Mouse (Mus musculus): ENCODE measurements around the gene Tmc7. TPM values are rescaled to one million over a fixed set of nuclear protein-coding genes. Genes with fewer than 3 reads are reported as not detected.

Tmc7 gene
- 0.42 and 2.3 TPM in 2 replicates for polyA plus RNA-seq (2012; rRNA removed; ENCODE audit: low replicate concordance)

GRCm38 (mm10) chr7:118584257-118584907 is at the start of gene Tmc7:
TSS of gene Tmc7 (minus strand) at chr7:118584736.

GRCm38 (mm10) chr7:118597201-118597600 is 12.7 kb upstream of the Tmc7 start, which contains the start of gene Tmc5:
TSS of gene Tmc5 (plus strand) at chr7:118597297.

GRCm38 (mm10) chr7:118533178-118533578 is 51.4 kb downstream of the Tmc7 start, which contains the start of gene Coq7:
TSS of gene Coq7 (minus strand) at chr7:118533356.

GRCm38 (mm10) chr7:118491431-118492147 is 92.9 kb downstream of the Tmc7 start, which contains the start of gene Itpripl2:
TSS of gene Itpripl2 (minus strand) at chr7:118491975.

Other genes with a start within 250 kb of the Tmc7 start
- 1.6 and 1.8 TPM in 2 replicates for gene Syt17, start 136.5 kb downstream of the Tmc7 start, polyA plus RNA-seq (2012; rRNA removed; ENCODE audit: low replicate concordance)
- gene Itpripl2, start 92.8 kb downstream of the Tmc7 start, polyA plus RNA-seq (2012; rRNA removed; ENCODE audit: low replicate concordance) = 16.8 and 32.7 TPM in 2 replicates
- 43.3 and 46.7 TPM in 2 replicates for gene Coq7, start 51.4 kb downstream of the Tmc7 start, polyA plus RNA-seq (2012; rRNA removed; ENCODE audit: low replicate concordance)
- 0.32 and 1.0 TPM in 2 replicates for gene Tmc5, start 12.6 kb upstream of the Tmc7 start, polyA plus RNA-seq (2012; rRNA removed; ENCODE audit: low replicate concordance)
- 118 and 616 TPM in 2 replicates for gene Gde1, start 121.0 kb upstream of the Tmc7 start, polyA plus RNA-seq (2012; rRNA removed; ENCODE audit: low replicate concordance)
- gene Ccp110, start 127.8 kb upstream of the Tmc7 start, polyA plus RNA-seq (2012; rRNA removed; ENCODE audit: low replicate concordance) = 1.4 and 2.5 TPM in 2 replicates
- 33.4 and 40.4 TPM in 2 replicates for gene Vps35l, start 155.5 kb upstream of the Tmc7 start, polyA plus RNA-seq (2012; rRNA removed; ENCODE audit: low replicate concordance)

Measured in mammary gland, adult 2 months (tissue).